Mouse (Mus musculus): Measurements from ENCODE around the gene Stub1. TPM values are rescaled to one million over a fixed set of nuclear protein-coding genes. Genes with fewer than 3 reads are reported as not detected.
A peak's percentile ranks its signal among the peaks of the same experiment; 100 is the strongest.

Stub1 gene
- polyA plus RNA-seq, 1 experiment from 2014 or later, result 335 TPM

DNA sequence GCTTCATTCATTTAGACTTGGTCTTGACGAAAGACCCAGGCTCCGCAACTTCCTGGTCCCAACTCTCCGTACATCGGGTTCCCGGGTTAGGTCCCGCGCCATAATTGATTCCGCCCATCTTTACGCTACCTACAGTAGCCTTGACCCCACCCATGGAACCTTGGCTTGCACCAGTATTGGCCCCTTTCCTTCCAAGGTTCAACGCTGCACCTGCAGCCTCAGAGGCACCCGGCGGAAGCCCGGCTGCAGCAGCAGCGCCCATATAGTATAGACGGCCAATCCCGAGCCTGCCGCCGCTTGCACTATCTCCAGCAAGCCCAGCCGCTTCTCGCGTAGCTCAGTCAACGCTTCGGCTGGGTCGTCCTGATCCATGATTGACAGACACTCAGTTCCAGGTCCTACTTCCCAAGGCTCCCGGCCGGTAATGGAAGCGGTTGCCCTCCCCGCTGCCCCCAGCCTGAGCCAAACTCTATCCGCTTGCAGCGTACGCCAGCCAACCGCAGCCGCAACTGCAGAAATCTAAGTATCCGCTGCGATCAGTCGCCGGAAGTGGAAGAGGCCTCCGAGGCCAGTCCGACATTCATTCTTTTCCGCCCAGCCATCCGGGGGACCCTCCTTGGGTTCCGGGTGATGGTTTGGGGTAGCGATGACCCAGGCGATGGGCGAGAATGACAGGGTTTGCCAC, 41.2 kb downstream of the Stub1 start:
- Histone ChIP-seq H3K27ac (ENCODE audit: low read length) (peak overlapping the region; percentile 95), H3K27me3 (replicated peaks; ENCODE audit: control insufficient read depth, insufficient read depth, low read length) (no peaks in the 10 kb centered on the region; the same call in 1 of the 2 replicates), H3K4me1 (replicated peaks; ENCODE audit: control insufficient read depth, insufficient read depth, low read length) (peaks cover 46% of the 10 kb centered on the region), H3K36me3 (ENCODE audit: control insufficient read depth, insufficient read depth) (no peaks in the 10 kb centered on the region), H3K9me3 (ENCODE audit: control insufficient read depth, low read length) (no peaks in the 10 kb centered on the region), H3K9ac (replicated peaks; ENCODE audit: low read depth, low read length) (peak overlapping the region; percentile 87), H3K4me3 (replicated peaks; ENCODE audit: low read length) (peak overlapping the region; percentile 80), H3K4me2 (ENCODE audit: low read length) (peak overlapping the region; percentile 73)
- under 1% methylated on average over 45 of the region's 45 CpGs for WGBS
- peak; percentile 67 for ATAC-seq

DNA sequence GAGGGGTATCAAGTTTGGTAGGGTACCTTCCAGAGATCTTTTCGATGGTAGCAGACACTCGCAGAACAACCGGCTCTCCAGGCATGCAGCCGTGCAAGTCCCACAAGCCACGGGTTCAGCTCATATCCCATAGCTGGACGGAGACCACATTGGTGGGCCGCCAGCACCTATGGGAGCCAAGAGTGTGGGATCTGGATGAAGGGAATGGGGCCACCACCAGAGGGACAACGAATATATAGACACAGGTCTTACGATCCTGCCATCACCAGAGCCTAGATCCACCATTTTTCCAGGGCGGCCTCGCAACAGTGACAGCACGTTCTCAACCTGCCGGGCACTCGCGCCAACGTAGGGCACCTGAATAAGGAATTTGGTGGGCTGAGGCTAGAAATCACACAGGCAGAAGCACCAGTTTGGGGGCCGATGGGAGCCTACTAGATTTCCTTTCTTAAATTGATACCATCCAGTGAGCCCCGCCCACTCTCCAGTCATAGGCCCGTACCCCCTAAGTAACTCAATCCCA, 41.8 kb downstream of the Stub1 start:
- Histone ChIP-seq H3K4me3 (replicated peaks; ENCODE audit: low read length) (peak overlapping the region; percentile 80), H3K4me2 (ENCODE audit: low read length) (peak overlapping the region; percentile 73), H3K9me3 (ENCODE audit: control insufficient read depth, low read length) (no peaks in the 10 kb centered on the region), H3K36me3 (ENCODE audit: control insufficient read depth, insufficient read depth) (no peaks in the 10 kb centered on the region), H3K4me1 (replicated peaks; ENCODE audit: control insufficient read depth, insufficient read depth, low read length) (peaks cover 40% of the 10 kb centered on the region), H3K9ac (replicated peaks; ENCODE audit: low read depth, low read length) (peak overlapping the region; percentile 87), H3K27me3 (replicated peaks; ENCODE audit: control insufficient read depth, insufficient read depth, low read length) (no peaks in the 10 kb centered on the region), H3K27ac (ENCODE audit: low read length) (peak overlapping the region; percentile 95)
- ATAC-seq, result peak; percentile 21; the same call in 1 of the 2 replicates
- WGBS, result 18% methylated on average over 19 of the region's 19 CpGs

DNA sequence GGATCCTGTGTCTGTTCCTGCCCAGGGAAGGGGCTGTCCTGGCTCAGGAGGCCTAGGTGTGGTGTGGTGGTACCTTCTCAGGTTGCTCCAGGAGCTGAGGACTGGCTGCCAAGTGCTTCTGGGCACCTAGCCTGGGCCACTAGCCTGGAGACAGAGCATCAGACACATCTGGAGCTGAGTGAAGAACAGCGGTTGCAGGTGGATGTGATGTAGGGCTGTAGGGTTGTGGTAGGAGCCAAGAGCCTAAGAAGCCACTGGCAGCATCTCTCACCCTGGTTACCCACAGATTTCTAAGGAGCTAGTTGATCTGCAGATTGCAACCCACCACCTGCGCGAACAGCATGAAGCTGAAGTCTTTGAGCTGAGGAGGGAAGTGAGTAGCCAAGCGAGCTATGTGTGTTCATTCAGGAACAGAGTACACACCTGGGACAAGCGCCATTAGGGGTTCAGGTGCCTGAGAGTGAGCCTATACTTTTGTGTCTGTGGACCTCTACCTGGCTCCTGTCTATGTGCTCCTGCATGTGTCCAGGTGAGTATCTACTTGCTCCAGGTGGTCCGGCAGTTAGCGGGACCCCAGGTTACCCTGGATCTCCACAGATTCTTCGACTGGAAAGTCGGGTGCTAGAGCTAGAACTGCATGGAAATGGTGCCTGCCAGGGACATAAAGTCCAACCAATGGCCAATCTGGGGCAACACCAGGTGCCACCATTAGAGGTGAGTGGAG, 46.3 kb downstream of the Stub1 start:
- Histone ChIP-seq H3K27me3 (replicated peaks; ENCODE audit: control insufficient read depth, insufficient read depth, low read length) (no peaks in the 10 kb centered on the region), H3K27ac (ENCODE audit: low read length) (no peak overlapping the region), H3K9me3 (ENCODE audit: control insufficient read depth, low read length) (no peaks in the 10 kb centered on the region), H3K36me3 (ENCODE audit: control insufficient read depth, insufficient read depth) (peaks cover 7% of the 10 kb centered on the region; the same call in 1 of the 2 replicates), H3K4me3 (replicated peaks; ENCODE audit: low read length) (no peak overlapping the region), H3K9ac (replicated peaks; ENCODE audit: low read depth, low read length) (no peak overlapping the region), H3K4me2 (ENCODE audit: low read length) (no peak overlapping the region), H3K4me1 (replicated peaks; ENCODE audit: control insufficient read depth, insufficient read depth, low read length) (peaks cover 32% of the 10 kb centered on the region)
- no peak for ATAC-seq
- whole genome bisulfite sequencing, result 92% methylated on average over 9 of the region's 9 CpGs

DNA sequence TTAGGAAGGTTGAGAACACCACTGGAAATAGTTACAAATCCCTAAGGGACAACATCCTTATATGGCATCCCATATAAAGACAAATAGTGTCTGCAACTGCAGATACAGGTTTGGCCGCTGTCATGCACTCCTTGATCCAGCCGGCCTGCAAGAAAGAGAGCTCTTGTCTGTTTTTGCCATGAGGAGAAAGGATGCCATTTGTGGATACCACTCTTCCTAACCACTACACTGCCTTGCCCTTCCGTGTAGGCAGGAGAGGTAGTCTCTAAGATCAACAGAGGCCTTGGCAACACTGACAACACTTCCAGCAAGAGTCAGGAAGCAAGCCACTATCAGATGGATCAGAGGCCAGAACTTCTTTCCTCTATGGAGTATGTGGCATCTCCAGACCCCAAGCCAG, 46.9 kb downstream of the Stub1 start, which contains the start of gene Ccdc78:
Gene Ccdc78 (plus strand): TSS at position 301 of the 400 bp plus-strand sequence.
- ATAC-seq, result no peak
- Histone ChIP-seq H3K27ac (ENCODE audit: low read length) (peak within 1 kb of the TSS; percentile 86), H3K4me1 (replicated peaks; ENCODE audit: control insufficient read depth, insufficient read depth, low read length) (peaks cover 28% of the 10 kb centered on the region), H3K9me3 (ENCODE audit: control insufficient read depth, low read length) (no peaks in the 10 kb centered on the region), H3K9ac (replicated peaks; ENCODE audit: low read depth, low read length) (peak within 1 kb of the TSS; percentile 72), H3K27me3 (replicated peaks; ENCODE audit: control insufficient read depth, insufficient read depth, low read length) (no peaks in the 10 kb centered on the region), H3K36me3 (ENCODE audit: control insufficient read depth, insufficient read depth) (peaks cover 10% of the 10 kb centered on the region; the same call in 1 of the 2 replicates), H3K4me3 (replicated peaks; ENCODE audit: low read length) (peak within 1 kb of the TSS; percentile 75), H3K4me2 (ENCODE audit: low read length) (peak within 1 kb of the TSS; percentile 84)
- WGBS, result 88% methylated on average over 3 of the region's 3 CpGs

DNA sequence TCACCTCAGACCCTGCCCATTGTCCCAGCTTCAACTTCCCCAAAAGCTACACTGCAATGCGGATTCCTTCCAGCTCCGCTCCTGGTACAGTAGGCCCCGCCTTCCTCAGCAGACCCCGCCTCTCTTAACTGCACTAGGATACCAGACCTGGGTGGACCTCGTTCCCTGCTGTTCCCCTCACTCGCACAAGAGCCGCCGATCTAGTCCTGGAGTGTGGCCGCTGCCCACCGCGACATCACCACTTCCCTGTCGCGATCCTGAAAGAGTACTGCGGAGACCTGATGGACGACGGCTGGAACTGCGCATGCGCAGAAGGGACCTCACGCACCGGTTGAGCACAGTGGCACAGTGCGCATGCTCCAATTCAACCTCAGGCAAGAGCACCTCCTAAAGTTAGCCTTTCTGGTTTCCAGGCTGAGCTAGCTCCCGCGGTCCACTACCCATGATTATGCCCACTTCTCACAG, 47.9 kb downstream of the Stub1 start, which contains the start of gene Haghl:
Gene Haghl (minus strand): TSS at position 393 of the 465 bp plus-strand sequence.
- Histone ChIP-seq H3K27ac (ENCODE audit: low read length) (peak within 1 kb of the TSS; percentile 86), H3K36me3 (ENCODE audit: control insufficient read depth, insufficient read depth) (peaks cover 10% of the 10 kb centered on the region; the same call in 1 of the 2 replicates), H3K4me3 (replicated peaks; ENCODE audit: low read length) (peak within 1 kb of the TSS; percentile 75)

DNA sequence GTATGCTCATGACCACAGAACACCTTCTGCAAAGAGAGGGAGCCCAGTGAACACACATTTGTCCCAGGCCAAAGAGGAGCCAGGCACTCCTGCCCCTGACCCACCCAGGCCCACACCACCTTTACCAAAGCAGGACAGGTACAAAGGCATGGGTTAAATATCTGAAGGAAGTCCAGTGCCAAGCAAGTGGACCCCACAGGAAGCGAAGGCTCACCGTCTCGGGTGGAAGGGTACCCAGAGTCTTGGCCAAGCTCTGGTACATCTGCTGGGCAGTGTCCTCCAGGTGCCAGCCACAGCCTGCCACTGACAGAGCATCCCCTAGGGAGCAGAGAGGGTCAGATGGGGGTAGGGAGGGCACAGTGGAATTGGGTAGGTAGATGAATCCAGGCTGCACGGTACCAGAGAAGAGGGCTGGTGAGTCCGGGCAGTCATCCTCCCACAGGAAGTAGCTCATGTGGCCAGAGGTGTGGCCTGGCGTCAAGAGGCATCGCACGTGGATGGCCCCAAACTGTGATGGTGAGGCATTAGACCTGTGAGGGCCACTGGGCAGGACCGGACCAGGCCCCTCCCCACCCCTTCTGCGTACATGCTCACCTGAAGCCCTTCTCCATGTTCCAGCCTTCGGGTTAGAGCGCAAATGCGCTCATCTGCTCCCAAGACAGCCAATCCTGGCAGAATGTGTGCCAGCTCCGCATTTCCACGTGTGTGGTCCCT, 49.2 kb downstream of the Stub1 start:
- Histone ChIP-seq H3K36me3 (ENCODE audit: control insufficient read depth, insufficient read depth) (peaks cover 10% of the 10 kb centered on the region; the same call in 1 of the 2 replicates), H3K9me3 (ENCODE audit: control insufficient read depth, low read length) (no peaks in the 10 kb centered on the region), H3K4me1 (replicated peaks; ENCODE audit: control insufficient read depth, insufficient read depth, low read length) (peaks cover 18% of the 10 kb centered on the region), H3K9ac (replicated peaks; ENCODE audit: low read depth, low read length) (peak overlapping the region; percentile 72), H3K4me3 (replicated peaks; ENCODE audit: low read length) (peak overlapping the region; percentile 75), H3K4me2 (ENCODE audit: low read length) (peak overlapping the region; percentile 84), H3K27ac (ENCODE audit: low read length) (no peak overlapping the region), H3K27me3 (replicated peaks; ENCODE audit: control insufficient read depth, insufficient read depth, low read length) (no peaks in the 10 kb centered on the region)
- 76% methylated on average over 15 of the region's 15 CpGs for WGBS
- no peak for ATAC-seq

More for the DNA sequence above, 47.9 kb downstream of the Stub1 start, which contains the start of gene Haghl:
- Histone ChIP-seq H3K9ac (replicated peaks; ENCODE audit: low read depth, low read length) (peak within 1 kb of the TSS; percentile 72), H3K4me1 (replicated peaks; ENCODE audit: control insufficient read depth, insufficient read depth, low read length) (peaks cover 18% of the 10 kb centered on the region), H3K9me3 (ENCODE audit: control insufficient read depth, low read length) (no peaks in the 10 kb centered on the region), H3K27me3 (replicated peaks; ENCODE audit: control insufficient read depth, insufficient read depth, low read length) (no peaks in the 10 kb centered on the region), H3K4me2 (ENCODE audit: low read length) (peak within 1 kb of the TSS; percentile 84)
- WGBS, result under 1% methylated on average over 23 of the region's 23 CpGs
- peak; percentile 86 for ATAC-seq

DNA sequence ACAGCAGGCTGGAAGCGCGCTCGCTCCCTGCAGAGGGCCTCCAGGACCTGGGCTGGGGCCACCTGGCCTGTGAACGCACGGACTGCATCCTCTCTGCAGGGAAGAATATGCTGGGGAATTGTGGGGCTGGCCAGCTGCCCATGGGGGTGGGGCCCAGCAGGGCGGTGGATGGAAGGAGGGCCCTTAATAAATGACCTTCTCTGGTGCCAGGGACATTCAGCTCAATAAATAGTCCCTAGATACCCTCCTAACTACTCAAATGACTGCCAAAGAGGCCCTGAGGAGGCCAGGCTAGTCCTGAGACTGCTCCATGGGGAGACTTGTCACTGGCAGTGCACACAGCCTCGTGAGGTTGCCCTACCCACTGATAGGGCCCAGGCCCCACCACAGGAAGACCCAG, 50.1 kb downstream of the Stub1 start:
- Histone ChIP-seq H3K27me3 (replicated peaks; ENCODE audit: control insufficient read depth, insufficient read depth, low read length) (no peaks in the 10 kb centered on the region), H3K4me1 (replicated peaks; ENCODE audit: control insufficient read depth, insufficient read depth, low read length) (peaks cover 18% of the 10 kb centered on the region), H3K9ac (replicated peaks; ENCODE audit: low read depth, low read length) (no peak overlapping the region), H3K4me2 (ENCODE audit: low read length) (no peak overlapping the region), H3K27ac (ENCODE audit: low read length) (no peak overlapping the region), H3K9me3 (ENCODE audit: control insufficient read depth, low read length) (no peaks in the 10 kb centered on the region), H3K4me3 (replicated peaks; ENCODE audit: low read length) (no peak overlapping the region), H3K36me3 (ENCODE audit: control insufficient read depth, insufficient read depth) (peaks cover 10% of the 10 kb centered on the region; the same call in 1 of the 2 replicates)
- no peak for ATAC-seq
- WGBS, result 70% methylated on average over 7 of the region's 7 CpGs

DNA sequence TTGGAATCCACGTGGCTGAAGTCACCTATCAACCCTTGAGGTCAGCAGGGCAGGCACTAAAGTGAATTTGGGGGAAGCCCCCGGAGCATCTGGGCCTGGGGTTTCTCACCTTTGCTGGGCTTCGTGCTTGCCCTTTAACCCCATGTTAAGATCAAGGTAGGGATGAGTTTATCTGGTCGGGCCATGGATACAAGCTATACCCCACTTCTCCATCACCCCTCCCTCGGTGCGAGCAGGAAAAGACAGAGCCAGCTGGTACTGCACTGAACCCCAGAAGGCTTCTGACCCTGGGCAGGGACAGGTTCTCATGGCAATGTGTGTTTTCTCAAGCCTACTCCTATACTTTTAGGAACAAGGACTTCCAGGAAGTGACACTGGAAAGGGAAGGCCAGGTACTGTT, 51.9 kb downstream of the Stub1 start:
- Histone ChIP-seq H3K9me3 (ENCODE audit: control insufficient read depth, low read length) (no peaks in the 10 kb centered on the region), H3K4me1 (replicated peaks; ENCODE audit: control insufficient read depth, insufficient read depth, low read length) (peaks cover 18% of the 10 kb centered on the region), H3K4me2 (ENCODE audit: low read length) (no peak overlapping the region), H3K27ac (ENCODE audit: low read length) (no peak overlapping the region), H3K4me3 (replicated peaks; ENCODE audit: low read length) (no peak overlapping the region), H3K9ac (replicated peaks; ENCODE audit: low read depth, low read length) (no peak overlapping the region), H3K36me3 (ENCODE audit: control insufficient read depth, insufficient read depth) (peaks cover 10% of the 10 kb centered on the region; the same call in 1 of the 2 replicates), H3K27me3 (replicated peaks; ENCODE audit: control insufficient read depth, insufficient read depth, low read length) (no peaks in the 10 kb centered on the region)
- ATAC-seq, result no peak
- WGBS, result 77% methylated on average over 6 of the region's 6 CpGs
